Mouse (Mus musculus): ENCODE data around the gene Batf.
"Not testable (repeated sequence)": the region's sequence is repeated elsewhere in the genome, so short reads cannot be mapped to it uniquely, and the experiment has no call there.

Batf gene

DNA sequence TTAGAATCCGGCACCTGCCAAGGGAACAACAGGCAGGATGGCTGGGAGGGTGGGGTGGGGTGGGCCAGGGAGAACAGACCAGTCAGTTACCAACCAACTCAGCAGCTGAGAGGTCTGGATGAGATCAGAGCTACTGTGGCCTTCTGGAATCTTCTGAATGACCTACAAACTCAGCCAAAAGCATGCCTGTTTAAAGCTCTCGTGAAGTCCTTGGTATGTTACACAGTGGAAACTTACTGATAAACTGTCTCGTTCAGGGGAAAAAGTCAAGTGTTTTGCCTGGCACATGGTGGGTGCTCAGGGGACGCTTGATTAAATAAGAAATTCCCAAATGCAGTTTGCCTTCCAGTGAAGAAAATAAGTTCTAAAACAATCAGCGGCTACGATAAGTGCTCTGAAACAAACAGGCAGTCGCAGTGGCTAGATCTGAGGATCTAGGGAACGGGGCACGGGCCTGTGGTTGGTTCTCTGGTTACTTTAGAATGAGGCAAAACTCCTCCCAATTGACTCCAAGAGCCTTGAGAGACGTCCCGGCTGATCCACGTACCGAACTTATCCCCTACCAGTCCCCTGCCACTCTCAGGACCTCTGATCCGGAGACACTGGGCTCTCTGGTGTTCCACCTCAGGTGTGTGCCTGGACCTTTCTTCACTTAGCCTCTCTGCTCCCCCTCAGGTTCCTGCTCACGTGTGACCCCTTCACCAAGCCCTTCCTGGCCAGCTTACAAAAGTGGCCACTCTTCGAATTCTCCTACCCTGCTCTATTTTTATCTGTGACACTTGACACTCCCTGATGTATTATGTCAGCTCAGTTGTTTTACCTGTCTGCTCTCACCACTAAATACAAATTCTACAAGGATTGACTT, 1.8 kb upstream of the Batf start:
- no peak for DNase-seq (ENCODE audit: low spot score in 2 of 2)

DNA sequence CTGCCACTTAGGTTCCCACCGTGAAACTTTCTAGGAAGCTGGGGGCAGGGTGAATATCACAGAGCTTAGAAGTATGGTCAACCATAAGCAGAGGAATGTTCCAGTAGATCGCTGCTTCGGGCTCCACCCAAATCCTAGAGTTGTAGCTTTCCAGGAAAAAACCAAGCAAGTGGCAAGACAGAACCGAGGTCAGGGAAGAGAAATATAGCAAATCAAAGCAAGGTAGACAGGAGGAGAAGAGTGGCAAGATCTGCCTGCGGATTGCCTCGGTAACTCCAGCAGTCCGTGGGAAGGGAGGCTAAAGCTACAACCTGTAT, 706 bp downstream of the Batf start:
- DNase-seq (ENCODE audit: low spot score in 2 of 2), result no peak

DNA sequence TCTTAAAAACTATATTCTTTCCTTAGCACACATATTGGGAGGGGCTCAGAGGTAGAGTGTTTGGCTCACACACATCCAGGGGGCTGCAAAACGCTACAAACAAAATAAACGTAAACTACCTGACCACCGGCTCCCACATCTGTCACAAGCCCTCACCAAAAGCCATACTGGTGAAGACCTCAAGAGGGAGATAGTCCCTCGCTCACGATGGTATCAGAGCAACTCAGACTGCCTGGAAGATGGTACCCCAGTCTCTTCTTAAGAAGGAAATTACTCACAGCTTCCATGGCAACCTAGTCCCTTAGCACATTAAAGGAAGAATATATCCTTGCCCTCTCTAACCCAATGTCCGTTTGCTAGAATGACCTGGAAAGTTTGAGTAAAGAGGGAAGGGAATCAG, 1.4 kb downstream of the Batf start:
- DNase-seq (ENCODE audit: low spot score in 2 of 2), result no peak

DNA sequence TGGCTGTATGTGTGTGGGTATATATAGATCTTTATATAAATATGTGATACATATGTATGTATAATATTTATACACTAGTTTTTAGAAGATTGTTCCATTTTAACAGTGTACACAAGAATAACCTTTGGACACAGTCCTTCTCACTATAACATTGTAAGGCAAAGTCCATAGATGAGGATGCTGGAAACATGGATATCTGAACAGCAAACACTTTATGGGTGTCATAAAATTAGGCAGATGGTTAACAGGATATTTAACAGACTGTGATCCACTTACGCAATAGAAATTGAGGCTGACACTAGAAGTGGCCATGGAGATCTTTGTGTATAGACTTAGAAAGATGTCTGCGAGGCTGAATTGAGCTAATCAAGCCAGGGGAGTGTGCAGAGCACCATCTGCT, 9.3 kb downstream of the Batf start:
- no peak for DNase-seq (ENCODE audit: low spot score in 2 of 2)

DNA sequence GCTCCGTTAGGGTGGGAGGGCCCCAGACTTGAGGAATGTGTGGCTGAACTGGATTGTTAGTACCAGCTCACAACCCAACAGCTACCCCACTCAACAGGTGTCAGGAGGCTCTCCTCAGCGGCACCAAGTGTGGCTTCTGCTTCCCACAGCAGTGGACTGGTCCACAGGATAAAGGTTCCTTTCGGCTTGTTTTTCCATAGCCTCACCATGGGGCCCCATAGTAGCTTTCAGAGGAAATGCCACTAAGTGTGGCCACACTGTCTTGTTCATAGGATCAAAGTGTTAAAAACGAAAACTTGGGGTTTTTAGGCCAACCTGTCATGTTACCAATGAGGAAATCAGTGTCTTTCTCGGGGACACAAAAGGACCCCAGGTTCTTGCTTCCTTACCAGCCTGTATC, 10.0 kb downstream of the Batf start:
- DNase-seq (ENCODE audit: low spot score in 2 of 2), result no peak

DNA sequence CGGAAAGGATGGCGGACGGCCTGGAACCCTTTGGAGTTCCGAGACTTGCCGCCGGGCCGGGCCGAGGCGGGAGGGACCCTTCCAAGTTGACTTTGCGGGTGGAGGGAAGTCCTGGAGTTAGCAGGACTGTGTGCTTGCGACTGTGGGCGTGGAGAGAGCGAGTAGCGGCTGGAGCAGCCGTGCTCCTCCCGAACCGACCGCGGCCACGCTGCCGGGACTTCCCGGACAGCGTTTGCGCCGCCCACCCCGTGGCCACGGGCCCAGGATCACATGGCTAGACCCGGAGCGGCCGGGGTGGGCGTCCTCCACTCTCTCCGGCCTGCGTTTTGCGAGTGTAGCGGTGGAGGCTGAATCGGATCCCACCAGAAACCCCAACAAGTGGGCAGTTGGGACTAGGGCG, 11.7 kb downstream of the Batf start:
- DNase-seq (ENCODE audit: low spot score in 2 of 2), result not testable (repeated sequence)

DNA sequence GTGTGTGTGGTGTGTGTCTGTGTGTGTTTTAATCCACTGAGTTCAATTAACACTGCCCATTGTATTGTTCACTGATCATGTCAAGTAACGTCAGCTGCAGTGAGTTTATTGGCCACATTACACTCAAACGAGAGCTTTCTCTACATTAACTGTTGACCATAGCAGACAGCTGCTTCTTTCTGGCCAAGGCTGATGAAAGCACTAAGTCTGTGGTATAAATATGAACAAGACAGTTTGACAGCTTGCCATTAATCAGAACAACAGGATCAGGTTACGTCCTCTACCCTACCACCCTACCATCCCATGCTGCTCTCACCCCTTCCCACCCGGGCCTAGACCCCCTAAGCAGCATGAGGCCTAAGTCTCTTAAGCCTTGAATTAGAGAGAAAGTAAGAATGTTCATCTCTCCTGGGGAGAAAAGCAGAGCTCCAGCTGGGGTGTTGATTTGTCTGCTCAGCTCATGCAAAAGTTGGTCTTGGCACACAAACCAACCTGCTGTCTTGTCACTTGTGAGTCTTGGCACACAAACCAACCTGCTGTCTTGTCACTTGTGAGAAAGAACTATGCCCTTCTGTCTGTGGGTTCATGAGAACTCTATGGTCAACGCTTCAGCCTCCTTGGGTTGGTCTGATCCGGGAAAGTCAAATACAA, 13.8 kb downstream of the Batf start:
- no peak for DNase-seq (ENCODE audit: low spot score in 2 of 2)

DNA sequence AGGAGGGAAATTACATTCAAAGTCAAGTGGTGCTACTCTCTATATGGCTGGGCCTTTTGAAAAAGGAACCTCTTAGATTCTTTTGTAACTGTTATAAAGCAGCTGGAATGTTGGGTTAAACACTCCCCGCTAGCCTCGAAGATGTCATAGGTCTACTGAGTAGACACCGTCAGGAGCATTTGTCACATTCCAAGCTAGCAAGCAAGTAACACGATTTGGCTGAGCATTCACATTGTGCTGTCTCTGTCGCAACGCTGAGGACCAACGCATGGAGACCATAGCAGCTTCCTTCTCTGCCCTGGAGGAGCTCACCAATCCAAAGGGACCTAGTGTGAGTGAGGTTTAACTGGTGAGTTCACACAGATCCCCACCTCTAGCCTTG, 14.4 kb downstream of the Batf start:
- no peak for DNase-seq (ENCODE audit: low spot score in 2 of 2)

DNA sequence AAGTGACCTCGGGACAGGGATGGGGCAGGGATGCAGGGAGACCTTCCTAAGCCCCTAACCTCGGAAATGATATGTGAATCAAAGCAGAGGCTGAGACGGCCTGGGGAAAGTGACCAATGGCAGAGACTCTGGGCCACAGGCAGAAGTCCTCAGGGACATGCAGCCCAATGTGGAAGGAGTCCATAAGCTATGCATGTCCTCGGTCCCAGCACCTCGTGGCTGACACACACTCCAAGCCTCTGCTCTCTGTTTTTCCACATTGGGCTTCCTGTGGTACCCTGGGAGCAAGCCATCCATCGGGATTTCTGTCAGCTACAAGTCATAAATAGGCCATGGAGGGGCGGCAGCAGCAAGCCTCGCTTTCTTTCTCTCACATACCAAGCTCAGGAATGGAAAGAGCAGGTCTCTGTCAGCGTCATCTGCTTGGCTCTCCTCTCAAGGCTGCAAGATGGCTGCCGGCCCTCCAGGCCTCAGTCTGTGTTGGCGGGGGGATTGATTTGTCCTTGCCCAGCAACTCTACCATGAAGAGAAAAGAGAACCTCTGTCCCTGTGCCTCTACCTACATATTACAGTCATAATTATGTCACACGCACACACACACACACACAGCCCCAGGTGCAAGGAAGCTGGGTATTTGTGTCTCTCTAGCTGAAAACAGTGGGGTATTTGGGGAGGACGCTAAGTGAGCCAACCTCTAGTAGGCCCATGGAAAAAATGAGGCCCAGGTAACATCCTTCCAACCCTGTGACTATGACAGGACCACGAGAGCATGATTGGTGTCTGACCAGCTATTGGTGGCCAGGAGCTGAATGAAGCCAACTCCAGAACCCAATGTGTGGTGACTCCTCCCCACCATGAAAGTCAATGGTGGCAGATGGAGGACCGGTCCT, 15.9 kb downstream of the Batf start:
- DNase-seq (ENCODE audit: low spot score in 2 of 2), result no peak

DNA sequence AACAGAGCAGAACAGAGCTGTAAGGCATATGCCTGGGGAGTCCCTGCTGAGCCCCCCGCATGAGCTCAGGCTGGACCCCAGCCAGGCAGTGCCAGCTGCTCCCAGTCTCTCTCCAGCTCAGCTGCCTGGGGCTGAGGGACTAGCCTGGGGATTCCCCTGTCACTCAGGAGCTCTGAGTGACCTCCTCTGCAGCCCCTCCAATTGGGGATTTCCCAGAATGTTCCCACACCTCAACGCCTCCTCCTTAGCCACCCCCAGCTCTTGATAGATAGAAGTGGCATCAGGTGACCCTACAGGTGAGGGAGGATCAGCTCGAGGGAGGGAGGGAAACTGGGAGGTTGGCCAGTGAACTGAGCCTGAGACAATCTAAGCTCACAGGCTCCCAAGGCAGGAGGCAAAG, 17.0 kb downstream of the Batf start:
- DNase-seq (ENCODE audit: low spot score in 2 of 2), result no peak

DNA sequence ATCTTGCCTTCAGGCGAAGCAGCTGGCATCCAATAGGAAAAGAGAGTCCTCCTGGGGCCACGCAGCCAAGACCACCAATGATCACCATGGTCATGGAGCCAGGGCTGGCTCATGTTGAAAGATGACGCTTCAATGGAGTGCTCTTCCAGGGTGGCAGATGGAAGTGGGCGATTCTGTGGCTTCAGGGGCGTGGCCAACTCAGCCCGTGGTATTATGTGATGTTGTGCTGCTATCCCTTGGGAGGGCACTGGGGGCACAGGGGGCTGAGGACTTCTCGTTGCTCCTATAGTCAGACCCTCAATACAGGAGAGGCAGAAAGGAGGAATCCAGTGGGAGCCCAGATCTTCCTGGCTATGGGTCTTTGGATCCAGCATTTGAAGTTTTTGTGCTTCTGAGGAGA, 18.1 kb downstream of the Batf start:
- no peak for DNase-seq (ENCODE audit: low spot score in 2 of 2)

DNA sequence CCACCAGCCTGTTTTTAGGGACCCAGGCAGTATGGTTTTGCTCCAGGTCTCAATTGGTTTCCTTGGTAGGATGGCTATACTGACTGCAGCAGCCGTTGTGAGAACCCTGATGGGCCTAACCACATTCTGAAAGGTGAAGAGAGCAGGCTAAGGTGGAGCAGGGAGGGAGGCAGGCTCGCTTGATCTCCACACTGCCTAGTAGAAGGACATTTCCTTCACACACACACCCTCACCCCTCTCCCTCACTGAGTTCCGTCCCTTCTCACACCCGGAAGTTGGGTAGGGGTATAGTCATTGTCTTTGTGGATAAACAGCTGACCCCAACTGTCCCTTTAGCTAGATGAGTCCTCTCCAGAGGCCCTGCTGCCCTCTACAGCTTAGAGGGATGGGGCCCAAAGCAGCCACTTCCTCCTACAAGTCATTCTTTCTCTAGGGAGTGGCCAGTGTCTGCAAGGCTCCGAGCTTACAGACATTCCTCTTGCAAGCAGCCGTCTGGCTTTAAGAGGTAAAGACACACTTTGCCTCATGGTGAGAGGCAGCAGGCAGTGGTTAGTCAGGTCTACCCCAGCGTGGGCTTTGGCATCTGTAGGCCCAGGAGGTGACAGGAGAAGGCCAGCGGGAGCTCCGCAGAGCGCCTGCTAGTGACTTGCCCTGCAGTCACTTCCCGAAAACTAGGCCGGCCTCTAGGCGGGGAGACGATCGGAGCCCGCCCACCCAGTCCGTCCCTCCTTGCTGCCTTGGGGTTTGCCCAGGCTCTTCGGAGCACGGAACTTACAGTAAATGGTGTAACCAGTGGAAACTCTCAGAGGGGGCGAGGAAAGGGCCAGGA, 18.7 kb downstream of the Batf start:
- peak; percentile 85 to 87 for DNase-seq (ENCODE audit: low spot score in 2 of 2)

DNA sequence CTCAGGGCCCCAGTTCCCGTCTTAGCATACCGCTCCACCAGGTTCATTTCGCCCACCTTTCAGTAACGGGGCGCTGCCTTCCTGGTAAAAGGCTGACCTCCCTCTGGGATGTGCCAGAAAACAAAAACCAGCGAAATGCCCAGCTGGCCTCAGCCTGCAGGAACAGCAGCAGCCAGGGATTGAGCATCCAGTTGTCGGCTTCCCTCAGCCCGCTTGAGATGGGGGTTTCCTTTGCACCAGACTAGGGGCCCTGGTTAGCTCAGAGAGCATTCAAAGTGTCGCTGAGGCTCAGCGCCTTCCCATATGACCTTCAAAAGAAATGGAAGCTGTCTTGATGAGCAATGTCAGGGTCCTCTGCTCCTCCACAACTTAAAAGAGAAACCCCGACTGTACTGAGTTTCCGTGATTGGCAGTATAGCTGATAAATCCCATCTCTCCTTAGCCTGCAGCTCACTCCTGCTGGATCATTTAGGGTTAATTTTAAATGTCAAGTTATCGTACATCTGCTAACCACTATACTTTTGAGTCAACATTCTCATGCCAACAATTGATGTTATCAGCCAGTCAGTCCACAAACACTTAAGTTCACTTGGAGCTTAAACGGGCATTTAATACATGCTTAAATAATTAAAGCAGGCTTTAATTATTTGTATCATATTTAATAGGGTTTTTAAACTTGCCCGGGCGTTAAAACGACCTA, 19.5 kb downstream of the Batf start:
- no peak for DNase-seq (ENCODE audit: low spot score in 2 of 2)

DNA sequence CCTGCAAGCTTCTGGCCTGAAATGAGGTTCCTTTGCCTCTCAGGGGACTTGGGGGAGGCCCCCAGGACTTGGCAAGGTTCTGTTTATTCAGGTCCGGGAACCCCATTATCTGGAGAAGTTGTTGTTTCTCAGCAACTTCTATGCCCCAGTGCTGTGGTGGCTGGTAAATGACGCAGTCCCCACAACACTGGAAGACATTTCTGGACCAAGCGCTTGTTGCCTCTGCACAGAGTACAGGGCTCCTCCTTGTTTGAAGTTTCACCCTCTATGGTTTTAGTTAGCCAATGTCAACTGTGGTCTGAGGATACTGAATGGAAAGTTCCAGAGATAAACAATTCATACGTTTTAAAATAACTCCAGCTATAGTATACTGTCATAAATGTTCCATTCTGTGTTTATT, 20.4 kb downstream of the Batf start:
- no peak for DNase-seq (ENCODE audit: low spot score in 2 of 2)

DNA sequence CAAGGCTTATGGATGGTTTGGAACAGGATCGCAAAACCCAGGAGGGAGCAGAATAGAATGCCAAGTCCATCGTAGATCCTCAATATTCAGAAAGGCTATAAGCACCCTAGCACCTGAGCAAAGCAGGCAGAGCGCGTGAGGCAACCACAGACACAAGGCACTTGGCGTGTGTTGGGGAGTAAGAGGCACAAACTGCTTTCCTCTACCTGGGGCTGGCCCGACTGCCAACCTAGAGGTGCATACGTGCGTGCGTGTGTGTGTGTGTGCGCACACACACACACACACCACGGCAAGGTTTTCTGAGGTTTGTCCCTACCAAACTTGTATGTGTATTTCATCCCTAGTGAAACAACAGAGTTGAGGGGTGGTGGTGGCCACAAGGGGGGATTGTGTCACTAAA, 20.9 kb downstream of the Batf start:
- DNase-seq (ENCODE audit: low spot score in 2 of 2), result no peak

DNA sequence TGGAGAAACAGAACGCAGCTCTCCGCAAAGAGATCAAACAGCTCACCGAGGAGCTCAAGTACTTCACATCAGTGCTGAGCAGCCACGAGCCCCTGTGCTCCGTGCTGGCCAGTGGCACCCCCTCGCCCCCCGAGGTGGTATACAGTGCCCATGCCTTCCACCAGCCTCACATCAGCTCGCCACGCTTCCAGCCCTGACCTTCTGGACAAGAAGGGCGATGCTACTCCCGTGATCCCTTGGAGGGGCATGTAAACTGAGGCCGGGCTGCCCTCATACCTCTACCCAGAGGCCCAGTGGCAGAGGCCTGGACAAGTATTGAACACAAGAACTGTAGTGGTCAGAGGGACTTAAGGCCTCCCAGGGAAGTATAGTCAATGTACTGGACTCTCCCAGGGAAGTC, 22.1 kb downstream of the Batf start:
- DNase-seq (ENCODE audit: low spot score in 2 of 2), result no peak

DNA sequence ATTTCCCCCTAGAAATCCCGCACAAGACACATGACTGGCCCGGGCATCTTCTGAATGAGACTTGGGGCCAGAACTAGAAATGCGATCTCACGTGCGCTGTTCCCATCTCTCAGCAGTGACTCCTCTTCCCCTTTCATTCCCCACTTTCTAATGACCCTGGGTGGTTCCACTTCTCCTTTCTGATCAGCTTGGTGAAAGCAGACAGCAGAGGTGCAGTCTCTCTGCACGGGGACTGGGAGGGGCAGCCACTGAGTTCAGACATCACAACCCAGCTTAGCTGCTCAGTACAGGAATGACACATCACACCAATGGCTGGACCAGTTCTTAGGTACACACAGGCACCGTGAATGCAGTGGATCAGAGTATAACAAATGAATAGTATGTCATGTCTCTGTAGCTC, 24.2 kb downstream of the Batf start:
- no peak for DNase-seq (ENCODE audit: low spot score in 2 of 2)

DNA sequence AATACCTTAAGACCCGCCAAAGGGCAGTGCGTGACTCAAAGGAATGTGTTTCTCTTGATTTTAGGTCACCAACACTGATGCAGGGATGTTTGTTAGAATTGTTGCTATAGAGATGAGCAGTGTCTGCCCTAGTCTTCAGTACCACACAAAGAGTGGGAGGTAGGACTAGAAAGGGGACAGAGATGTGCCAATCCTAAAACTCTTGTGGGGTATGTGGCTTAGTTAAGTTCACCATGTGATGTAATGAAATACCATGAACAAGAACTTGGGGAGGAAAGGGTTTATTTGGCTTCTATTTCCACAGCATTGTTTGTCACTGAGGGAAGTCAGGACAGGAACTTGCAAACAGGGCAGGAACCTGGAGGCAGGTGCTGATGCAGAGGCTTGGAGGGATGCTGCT, 26.1 kb downstream of the Batf start:
- no peak for DNase-seq (ENCODE audit: low spot score in 2 of 2)

DNA sequence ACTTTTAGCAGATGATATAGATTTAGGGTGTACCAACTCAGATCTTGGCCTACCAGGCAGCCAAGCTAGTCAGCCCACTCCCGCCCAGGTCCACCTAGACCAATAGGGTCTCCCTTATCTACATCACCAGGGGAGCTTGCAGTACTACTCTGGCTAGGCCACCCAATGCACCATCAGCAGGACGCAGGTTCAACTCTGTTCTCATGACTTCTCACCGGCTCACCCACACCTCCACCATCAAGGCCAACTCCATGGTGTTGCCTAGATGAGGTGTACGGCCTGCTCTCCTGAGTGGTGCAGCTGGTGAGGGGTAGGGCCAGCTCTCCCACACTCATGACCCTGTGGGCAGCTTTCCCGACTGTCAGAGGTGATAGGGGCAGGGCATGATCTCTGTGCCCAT, 27.7 kb downstream of the Batf start:
- DNase-seq (ENCODE audit: low spot score in 2 of 2), result no peak

DNA sequence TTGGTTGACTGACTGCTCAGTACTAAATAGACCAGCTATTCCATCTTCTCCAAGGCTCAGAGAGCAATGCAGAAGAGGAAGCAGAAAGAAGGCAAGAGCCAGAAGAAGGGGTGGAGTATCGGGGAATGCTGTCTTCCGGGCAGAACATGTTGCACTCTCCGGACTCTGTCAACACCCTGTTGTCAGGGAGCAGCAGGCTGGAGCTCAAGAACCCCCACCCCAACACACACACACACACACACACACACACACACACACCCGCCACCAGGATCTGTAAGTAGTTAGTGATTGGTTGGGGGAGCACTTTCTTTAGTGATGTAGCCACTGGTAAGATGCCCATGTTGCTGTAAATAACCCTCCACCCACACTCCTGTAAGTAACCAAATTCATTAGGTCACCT, 38.8 kb downstream of the Batf start:
- no peak for DNase-seq (ENCODE audit: low spot score in 2 of 2)

DNA sequence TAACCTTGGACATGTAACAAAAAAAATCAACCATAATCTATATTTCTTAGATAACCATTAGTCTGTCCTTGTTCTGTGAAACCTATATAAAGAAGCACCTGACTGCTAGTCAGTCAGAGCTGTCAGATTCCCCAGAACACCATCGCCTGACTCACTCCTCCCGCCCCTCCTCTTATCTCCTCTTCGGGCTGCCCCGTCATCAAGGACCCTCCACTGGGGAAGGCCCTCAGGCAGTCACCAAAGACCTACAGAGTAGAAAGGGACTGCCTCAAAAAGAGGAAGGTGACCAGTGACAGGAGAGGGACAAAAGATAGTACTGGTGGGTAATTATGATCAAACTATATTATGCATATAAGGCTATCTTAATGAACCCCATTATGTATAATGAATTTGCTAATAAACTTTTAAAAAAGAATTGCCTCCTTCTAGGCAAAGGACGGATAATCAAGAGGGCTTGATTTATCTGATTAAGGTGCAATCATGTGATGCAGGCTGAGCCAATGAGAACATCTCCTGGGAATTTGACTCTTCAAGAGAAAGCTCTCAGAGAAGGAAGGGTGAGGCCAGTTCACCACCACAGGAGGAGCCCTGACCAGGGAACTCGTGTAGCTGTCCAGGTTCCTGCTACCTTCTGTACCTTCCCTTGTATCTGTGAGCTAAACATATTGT, 40.4 kb downstream of the Batf start:
- DNase-seq (ENCODE audit: low spot score in 2 of 2), result no peak
